12 mouse cellular contexts compared by ENCODE assay signal in genomic region chr3:142279011-142279410, GRCm38 (mm10).
"Had no signal": no experiment of that assay in that cellular context is flagged by ENCODE, and none has a peak within 500 bp of the region (broad histone marks: within the 10 kb centered on the region; RNA-seq: fewer than 3 reads in every experiment).

No protein-coding gene starts in this region.

- H3K36me3 ChIP-seq: limb, embryonic 12.5 days; midbrain, embryonic 13.5 days had no signal

- H3K4me2 ChIP-seq: limb, embryonic 12.5 days; liver, embryonic 13.5 days; midbrain, embryonic 13.5 days had no signal

- H3K27me3 ChIP-seq: liver, embryonic 13.5 days; midbrain, embryonic 13.5 days had no signal

- ATAC-seq: liver, postnatal 0 days; midbrain, embryonic 13.5 days had no signal

- H3K9me3 ChIP-seq: limb, embryonic 12.5 days; liver, embryonic 13.5 days; midbrain, embryonic 13.5 days had no signal

- DNase-seq: kidney, adult 9 months; kidney, postnatal 36 days; layer of hippocampus, adult 9-11 months; liver; liver, embryonic 13.5 days; liver, postnatal 0 days; right cerebral cortex, adult 18-20 months; thymus, adult 2 months; thymus, postnatal 25 days had no signal

- H3K9ac ChIP-seq: limb, embryonic 12.5 days; liver, embryonic 13.5 days; liver, postnatal 0 days; midbrain, embryonic 13.5 days had no signal

- H3K27ac ChIP-seq: kidney, postnatal 0 days; limb, embryonic 12.5 days; liver, embryonic 13.5 days; midbrain, embryonic 13.5 days had no signal

- H3K4me3 ChIP-seq: limb, embryonic 12.5 days; liver, embryonic 13.5 days; midbrain, embryonic 13.5 days had no signal
